Mouse (Mus musculus): ENCODE measurements around the gene Gm34653.

- no peak for TF ChIP-seq CTCF (IDR thresholded peaks at IDR 0.05; ENCODE audit: borderline replicate concordance, insufficient read depth, low read depth, low read length)
- TF ChIP-seq POLR2A (IDR thresholded peaks at IDR 0.05; ENCODE audit: borderline replicate concordance, insufficient read depth, low read length) = no peak
Observed at GRCm38 (mm10) chr2:34790282-34790681, 42.5 kb upstream of the Gm34653 start.
